Mouse (Mus musculus) forebrain, embryonic 13.5 days (tissue): ENCODE results near the gene Ppp1r32. TPM values are rescaled to one million over a fixed set of nuclear protein-coding genes. Genes with fewer than 3 reads are reported as not detected.

Source experiments
- ATAC-seq: fragments of 200-750 bp; cut with Nextera tagmentation; 2 replicates; pipeline ENCODE4 v1.8.0; 2017
- H3K27ac ChIP-seq: fragments of 300-500 bp; sonication (generic); 2 replicates; pipeline ENCODE4 v1.5.1; 2015; ENCODE audit warnings: inconsistent platforms, mild to moderate bottlenecking, moderate library complexity
- H3K27me3 ChIP-seq: fragments of 300-500 bp; sonication (generic); 2 replicates; pipeline ENCODE4 v1.6.1; 2015; ENCODE audit warnings: mild to moderate bottlenecking, inconsistent platforms
- H3K36me3 ChIP-seq: fragments of 300-500 bp; sonication (generic); 2 replicates; pipeline ENCODE4 v1.6.1; 2015; ENCODE audit warnings: mild to moderate bottlenecking, inconsistent platforms; ENCODE audit not compliant: poor library complexity, severe bottlenecking
- H3K4me1 ChIP-seq: fragments of 300-500 bp; sonication (generic); 2 replicates; pipeline ENCODE4 v1.6.1; 2015; ENCODE audit warnings: inconsistent platforms
- H3K4me2 ChIP-seq: fragments of 300-500 bp; sonication (generic); 2 replicates; pipeline ENCODE4 v1.6.1; 2015; ENCODE audit warnings: inconsistent platforms, mild to moderate bottlenecking, moderate library complexity
- H3K4me3 ChIP-seq: fragments of 300-500 bp; sonication (generic); 2 replicates; pipeline ENCODE4 v1.5.1; 2015; ENCODE audit warnings: mild to moderate bottlenecking, inconsistent platforms
- H3K9ac ChIP-seq: fragments of 300-500 bp; sonication (generic); 2 replicates; pipeline ENCODE4 v1.6.1; 2015; ENCODE audit warnings: mild to moderate bottlenecking, inconsistent platforms
- H3K9me3 ChIP-seq: fragments of 300-500 bp; sonication (generic); replicated peaks from 2 replicates; pipeline ENCODE4 v1.6.1; 2016; ENCODE audit warnings: inconsistent platforms
- WGBS: fragments of 180-500 bp; shearing (Covaris S2); methylation state at CpG from one replicate; pipeline ENCODE4 v1.1.7; 2015; 5-methylcytosine and 5-hydroxymethylcytosine counted together
- polyA plus RNA-seq: library from polyadenylated mRNA; unstranded; fragments of >200 nt; fragmentation: Nextera tagmentation; extraction: Ambion mirVana; gene quantifications from 2 replicates; pipeline ENCODE4 v1.2.1, GENCODE M21; 2015

Ppp1r32 gene
- polyA plus RNA-seq, 1 experiment from 2014 or later: 1.5 TPM

DNA sequence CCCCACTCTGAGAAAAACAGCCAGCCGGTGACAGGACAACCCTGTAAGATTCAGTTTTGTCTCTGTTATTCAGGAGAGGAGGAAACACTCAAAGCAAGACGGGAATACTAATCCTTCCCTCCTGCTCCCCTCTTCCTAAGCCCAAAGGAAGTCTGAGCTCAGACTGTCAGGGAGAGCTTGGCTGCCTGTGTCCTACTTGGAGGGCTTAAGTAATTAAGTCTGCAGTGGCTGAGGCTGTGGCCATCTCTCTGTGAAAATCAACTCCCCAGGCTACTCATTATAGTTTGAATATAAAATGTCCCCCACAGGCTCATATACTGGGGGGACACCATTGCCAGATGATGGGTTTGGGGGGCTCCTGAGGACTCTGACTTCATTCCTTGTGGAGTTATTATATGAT lies 14.2 kb upstream of the Ppp1r32 start:
- Histone ChIP-seq H3K4me1 (no peaks in the 10 kb centered on the region), H3K9ac (no peak overlapping the region), H3K4me3 (no peak overlapping the region), H3K27ac (no peak overlapping the region), H3K27me3 (no peaks in the 10 kb centered on the region), H3K9me3 (no peaks in the 10 kb centered on the region), H3K4me2 (no peak overlapping the region), H3K36me3 (peaks cover 27% of the 10 kb centered on the region)
- no peak for ATAC-seq
- 49% methylated on average over 2 of the region's 2 CpGs for WGBS

DNA sequence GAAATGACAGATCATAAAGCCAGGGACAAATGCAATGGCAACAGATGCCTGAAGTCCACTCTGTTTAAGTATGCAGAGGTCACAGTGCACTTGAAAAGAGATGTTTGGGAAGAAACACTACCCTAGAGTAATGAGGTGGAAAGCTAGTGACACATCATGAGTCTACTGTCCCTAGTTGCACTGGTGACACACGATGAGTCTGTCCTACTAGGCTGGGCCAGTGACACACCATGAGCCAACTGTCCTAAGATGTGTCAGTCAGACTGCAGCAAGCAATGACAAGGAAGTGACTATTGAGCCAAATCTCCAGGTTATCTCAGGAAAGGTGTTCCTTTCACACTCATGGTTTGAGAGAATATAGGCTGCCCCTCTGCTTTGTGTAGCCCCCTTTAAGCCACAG lies 12.9 kb upstream of the Ppp1r32 start:
- no peaks in the 10 kb centered on the region for H3K9me3 ChIP-seq
- no peak overlapping the region for H3K27ac ChIP-seq
- no peak overlapping the region for H3K4me2 ChIP-seq
- WGBS: 91% methylated on average over 1 of the region's 1 CpGs
- no peaks in the 10 kb centered on the region for H3K4me1 ChIP-seq
- no peak for ATAC-seq
- no peak overlapping the region for H3K4me3 ChIP-seq
- no peak overlapping the region for H3K9ac ChIP-seq
- no peaks in the 10 kb centered on the region for H3K27me3 ChIP-seq
- H3K36me3 ChIP-seq: peaks cover 14% of the 10 kb centered on the region

DNA sequence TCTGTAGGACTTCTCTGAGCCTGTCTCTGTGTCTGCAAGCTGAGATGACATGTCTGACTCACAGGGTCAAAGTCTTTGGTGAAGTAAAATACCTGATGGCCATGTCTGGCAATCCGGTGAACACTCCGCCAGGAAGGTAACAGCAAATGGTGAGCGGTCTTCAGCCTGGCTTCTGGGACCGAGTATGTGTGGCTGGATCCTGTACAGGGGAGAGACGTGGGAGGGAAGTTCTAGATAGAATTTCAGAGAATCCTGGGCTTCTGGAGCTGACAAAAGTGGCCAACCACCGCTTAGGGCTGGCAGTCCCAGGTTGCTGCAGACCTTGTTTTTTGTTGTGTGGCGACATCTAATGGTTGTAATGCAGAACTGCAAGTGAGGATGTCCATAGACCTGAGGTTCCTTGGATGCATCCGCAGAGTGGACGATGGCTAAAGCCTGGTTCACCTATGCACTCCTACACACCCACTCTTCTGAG lies 3.6 kb upstream of the Ppp1r32 start:
- Histone ChIP-seq H3K4me1 (peaks cover 9% of the 10 kb centered on the region), H3K9me3 (no peaks in the 10 kb centered on the region), H3K4me3 (no peak overlapping the region), H3K36me3 (no peaks in the 10 kb centered on the region), H3K27me3 (no peaks in the 10 kb centered on the region; the same call in 1 of the 2 replicates), H3K4me2 (no peak overlapping the region), H3K9ac (no peak overlapping the region), H3K27ac (no peak overlapping the region)
- peak; percentile 68 for ATAC-seq
- WGBS: 23% methylated on average over 9 of the region's 9 CpGs

DNA sequence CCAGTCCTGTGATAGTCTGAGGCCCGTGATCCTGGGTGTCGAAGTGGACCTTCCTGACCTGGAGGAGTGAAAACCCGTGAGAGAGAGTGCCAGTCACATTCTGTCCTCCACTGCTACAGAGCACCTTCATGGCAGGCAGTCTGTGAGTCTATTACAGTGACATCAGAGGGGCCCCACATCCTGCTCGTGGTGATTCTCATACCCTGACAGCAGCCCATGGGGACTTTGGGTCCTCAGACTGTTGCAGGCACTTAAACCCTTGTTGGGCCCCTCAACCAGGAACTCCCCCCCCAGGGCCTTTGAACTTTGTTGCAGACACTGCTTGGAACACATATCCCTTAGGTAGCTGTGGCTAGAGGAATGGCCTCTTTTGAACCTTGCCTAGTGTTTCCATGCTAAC lies 3.2 kb downstream of the Ppp1r32 start:
- no peak overlapping the region for H3K9ac ChIP-seq
- no peak overlapping the region for H3K27ac ChIP-seq
- WGBS: 66% methylated on average over 4 of the region's 4 CpGs

DNA sequence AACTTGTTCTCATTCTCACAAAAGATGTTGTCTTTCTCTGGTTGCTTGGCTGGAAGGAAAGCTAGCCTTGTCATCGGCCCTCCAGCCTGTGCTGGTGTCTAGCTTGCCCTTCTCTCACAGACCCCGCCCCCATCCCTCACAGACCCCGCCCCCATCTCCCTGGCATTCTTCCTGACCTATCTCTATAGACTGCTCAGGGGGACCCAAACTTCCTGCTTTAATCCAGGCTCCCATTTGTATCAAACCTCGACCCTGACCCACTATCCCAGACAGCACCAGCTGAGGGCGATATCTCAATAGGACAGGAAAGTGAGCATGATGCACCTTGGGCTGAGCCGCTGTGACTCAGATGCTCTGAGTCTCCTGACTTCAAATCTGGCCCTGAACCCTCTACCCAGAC lies 8.9 kb downstream of the Ppp1r32 start:
- H3K9ac ChIP-seq: no peak overlapping the region
- H3K4me1 ChIP-seq: no peaks in the 10 kb centered on the region
- peak; percentile 19; the same call in 1 of the 2 replicates for ATAC-seq
- H3K4me3 ChIP-seq: no peak overlapping the region
- H3K36me3 ChIP-seq: no peaks in the 10 kb centered on the region
- H3K27me3 ChIP-seq: no peaks in the 10 kb centered on the region
- no peak overlapping the region for H3K27ac ChIP-seq
- H3K9me3 ChIP-seq: no peaks in the 10 kb centered on the region
- no peak overlapping the region for H3K4me2 ChIP-seq
- 9% methylated on average over 6 of the region's 6 CpGs for whole genome bisulfite sequencing

More for the DNA sequence above, 3.2 kb downstream of the Ppp1r32 start:
- Histone ChIP-seq H3K4me2 (no peak overlapping the region), H3K4me1 (peaks cover 9% of the 10 kb centered on the region), H3K36me3 (no peaks in the 10 kb centered on the region), H3K4me3 (no peak overlapping the region), H3K27me3 (no peaks in the 10 kb centered on the region), H3K9me3 (no peaks in the 10 kb centered on the region)
- no peak for ATAC-seq

DNA sequence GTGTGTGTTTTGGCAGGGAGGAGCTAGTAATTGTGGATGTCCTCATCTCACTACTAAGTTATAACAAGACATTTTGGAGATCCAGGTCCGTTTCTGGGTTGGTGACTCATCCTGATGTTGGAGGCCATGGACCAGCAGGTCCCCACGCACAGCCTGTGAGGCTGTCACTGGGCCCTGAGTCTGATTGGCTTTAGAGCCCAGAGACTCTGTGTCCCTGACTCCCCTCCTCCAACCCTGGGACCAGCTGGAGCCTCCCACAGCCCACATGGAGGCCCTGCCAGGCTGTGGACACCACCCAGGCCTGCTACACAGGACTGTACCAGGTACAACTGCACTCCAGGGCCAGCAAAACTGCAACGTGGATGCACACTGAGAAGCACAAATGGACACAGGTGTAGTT lies 9.8 kb downstream of the Ppp1r32 start:
- ATAC-seq: no peak
- no peaks in the 10 kb centered on the region for H3K27me3 ChIP-seq
- H3K4me3 ChIP-seq: no peak overlapping the region
- no peaks in the 10 kb centered on the region for H3K36me3 ChIP-seq
- no peak overlapping the region for H3K27ac ChIP-seq
- H3K9ac ChIP-seq: no peak overlapping the region
- no peaks in the 10 kb centered on the region for H3K9me3 ChIP-seq
- H3K4me1 ChIP-seq: no peaks in the 10 kb centered on the region
- no peak overlapping the region for H3K4me2 ChIP-seq
- 73% methylated on average over 3 of the region's 3 CpGs for WGBS

DNA sequence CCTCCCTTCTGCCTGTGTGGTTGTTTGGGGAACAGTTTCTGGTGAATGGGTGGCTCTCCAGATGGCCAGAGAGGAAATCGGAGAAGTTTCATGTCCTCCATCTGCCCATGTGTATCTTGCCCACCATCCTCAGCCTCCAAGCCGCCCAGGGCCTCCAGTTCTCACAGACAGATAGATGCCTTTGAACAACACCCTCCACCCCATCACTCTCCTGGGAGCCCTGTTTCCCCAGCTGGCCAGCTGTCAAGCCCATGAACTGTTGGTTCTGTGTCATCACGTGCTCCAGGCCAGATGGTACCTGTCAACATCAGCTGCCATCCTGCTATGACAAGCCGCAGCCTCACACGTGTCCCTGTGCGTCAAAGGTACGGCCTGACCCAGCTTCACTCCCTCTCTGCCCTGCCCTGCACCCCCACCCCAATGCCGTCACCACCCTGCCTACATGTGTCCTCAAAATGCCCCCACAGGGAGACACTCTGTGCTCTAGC lies 13.5 kb downstream of the Ppp1r32 start:
- ATAC-seq: no peak
- Histone ChIP-seq H3K27ac (no peak overlapping the region), H3K9me3 (no peaks in the 10 kb centered on the region), H3K4me2 (no peak overlapping the region), H3K4me3 (no peak overlapping the region), H3K4me1 (no peaks in the 10 kb centered on the region), H3K27me3 (0 out of 2 replicates have a peak, but pooled peaks cover 5% of the 10 kb centered on the region), H3K36me3 (no peaks in the 10 kb centered on the region), H3K9ac (no peak overlapping the region)
- 71% methylated on average over 8 of the region's 8 CpGs for WGBS

DNA sequence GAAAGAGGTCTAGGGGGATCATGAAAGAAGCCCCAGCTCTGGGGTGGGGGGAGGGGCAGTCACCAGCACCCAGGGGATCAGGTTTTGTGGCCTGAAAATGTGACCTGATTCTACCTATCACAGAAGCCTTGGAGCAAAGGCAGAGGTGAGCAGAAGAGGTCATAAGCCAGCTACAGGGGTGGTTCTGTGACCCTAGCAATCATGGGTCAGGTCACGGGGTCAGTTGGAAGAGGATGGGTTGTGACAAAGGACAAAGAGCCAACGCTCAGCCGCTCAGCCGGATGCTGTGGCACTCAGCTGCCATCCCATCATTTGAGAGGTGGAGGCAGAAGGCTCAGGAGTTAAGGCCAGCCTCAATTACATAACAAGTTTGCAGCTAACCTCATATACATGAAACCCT lies 18.3 kb downstream of the Ppp1r32 start:
- Histone ChIP-seq H3K9me3 (no peaks in the 10 kb centered on the region), H3K4me2 (no peak overlapping the region), H3K27me3 (peaks cover 43% of the 10 kb centered on the region), H3K36me3 (no peaks in the 10 kb centered on the region), H3K4me1 (0 out of 2 replicates have a peak, but pooled peaks cover 6% of the 10 kb centered on the region), H3K4me3 (no peak overlapping the region), H3K27ac (no peak overlapping the region), H3K9ac (no peak overlapping the region)
- WGBS: 13% methylated on average over 4 of the region's 4 CpGs
- ATAC-seq: no peak

DNA sequence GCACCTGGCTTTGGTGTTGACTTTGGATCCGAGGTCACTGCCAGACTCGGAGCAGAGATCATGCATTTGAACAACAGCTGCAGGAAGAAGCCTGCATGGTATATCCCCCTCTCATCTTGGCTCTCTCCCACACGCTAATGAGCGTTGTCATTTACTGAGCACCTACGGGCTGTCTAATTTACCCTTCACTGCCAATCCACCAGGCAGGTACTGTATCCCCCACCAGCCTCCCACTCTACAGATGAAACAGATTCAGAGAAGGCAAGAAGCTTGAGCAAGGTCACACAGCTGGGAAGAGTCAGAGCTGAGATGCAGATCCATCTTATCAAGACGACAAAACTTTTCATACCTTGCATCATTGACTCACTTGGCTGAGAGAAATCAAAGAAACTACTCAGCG lies 21.1 kb downstream of the Ppp1r32 start:
- H3K4me2 ChIP-seq: no peak overlapping the region
- WGBS: 37% methylated on average over 7 of the region's 7 CpGs
- no peak overlapping the region for H3K9ac ChIP-seq
- H3K27ac ChIP-seq: no peak overlapping the region
- no peak overlapping the region for H3K4me3 ChIP-seq
- no peaks in the 10 kb centered on the region for H3K36me3 ChIP-seq
- no peaks in the 10 kb centered on the region for H3K9me3 ChIP-seq
- peaks cover 71% of the 10 kb centered on the region for H3K27me3 ChIP-seq
- peaks cover 24% of the 10 kb centered on the region for H3K4me1 ChIP-seq
- no peak for ATAC-seq

DNA sequence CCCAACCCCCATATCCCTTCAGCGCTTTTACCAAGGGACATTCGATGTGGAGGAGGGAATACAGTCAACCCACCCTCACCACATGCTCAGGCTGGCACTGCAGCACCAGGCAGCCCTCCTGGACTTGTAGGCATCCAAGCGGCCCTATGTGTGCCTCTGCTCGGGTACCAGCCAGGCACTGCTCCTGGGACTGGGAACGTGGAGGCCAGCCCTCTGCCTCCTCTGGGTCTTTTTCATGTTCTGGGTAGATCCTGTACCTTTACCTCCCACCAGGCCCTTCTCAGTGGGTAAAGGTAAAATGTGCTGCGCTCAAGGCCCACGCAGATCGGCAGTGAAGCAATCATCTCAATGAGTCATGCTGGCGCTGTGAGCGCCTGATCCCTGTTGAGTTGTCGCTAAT lies 22.8 kb downstream of the Ppp1r32 start:
- Histone ChIP-seq H3K36me3 (no peaks in the 10 kb centered on the region), H3K9ac (no peak overlapping the region), H3K4me2 (no peak overlapping the region), H3K27me3 (peaks cover 83% of the 10 kb centered on the region), H3K4me1 (peaks cover 29% of the 10 kb centered on the region), H3K27ac (no peak overlapping the region), H3K4me3 (no peak overlapping the region), H3K9me3 (no peaks in the 10 kb centered on the region)
- no peak for ATAC-seq
- 47% methylated on average over 11 of the region's 11 CpGs for WGBS

DNA sequence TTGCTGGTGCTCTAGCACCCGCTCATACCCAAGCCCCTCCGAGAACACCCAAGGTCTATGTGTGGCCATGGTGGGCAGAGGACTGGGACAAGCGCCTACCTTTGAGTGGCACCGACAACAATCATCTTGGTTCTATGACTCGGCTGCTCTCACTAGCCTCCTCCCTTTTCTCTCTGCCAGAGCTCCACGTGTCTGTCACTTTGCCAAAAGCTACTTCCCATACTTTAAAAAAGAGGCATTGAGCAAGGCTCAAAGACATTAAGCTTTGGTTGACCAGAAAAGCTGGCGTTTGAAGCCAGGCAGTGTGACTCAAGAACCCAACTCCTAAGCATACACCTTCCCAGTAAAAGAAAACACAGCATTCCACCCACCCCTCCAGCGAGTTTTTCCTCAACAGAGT lies 24.6 kb downstream of the Ppp1r32 start:
- no peak overlapping the region for H3K9ac ChIP-seq
- peaks cover 87% of the 10 kb centered on the region for H3K27me3 ChIP-seq
- no peaks in the 10 kb centered on the region for H3K9me3 ChIP-seq
- 13% methylated on average over 8 of the region's 8 CpGs for WGBS
- H3K4me1 ChIP-seq: peaks cover 29% of the 10 kb centered on the region
- 0 out of 2 replicates have a peak, but pooled peaks have one; percentile 14 for ATAC-seq
- no peak overlapping the region for H3K27ac ChIP-seq
- H3K36me3 ChIP-seq: no peaks in the 10 kb centered on the region
- peak overlapping the region; percentile 48; the same call in 1 of the 2 replicates for H3K4me3 ChIP-seq
- H3K4me2 ChIP-seq: peak overlapping the region; percentile 88

DNA sequence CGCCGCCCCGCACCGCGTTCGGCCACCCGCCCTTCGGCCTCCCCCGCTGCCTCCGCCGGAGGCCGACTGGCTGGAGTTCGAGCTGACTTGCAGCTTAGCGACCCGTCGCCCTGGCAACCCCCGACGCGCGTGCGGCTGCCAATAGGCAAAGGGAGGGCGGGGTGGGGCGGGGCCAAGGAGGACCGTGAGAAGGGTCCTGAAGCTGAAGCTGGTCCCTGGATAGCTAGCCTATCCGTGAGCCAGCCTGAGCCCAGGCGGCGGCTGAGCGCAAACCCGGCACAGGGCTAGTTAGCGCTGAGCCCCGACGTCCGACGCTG lies 25.3 kb downstream of the Ppp1r32 start:
- H3K9ac ChIP-seq: peak overlapping the region; percentile 61; the same call in 1 of the 2 replicates
- peak overlapping the region; percentile 88 for H3K4me2 ChIP-seq
- H3K4me1 ChIP-seq: peaks cover 29% of the 10 kb centered on the region
- peak; percentile 95 for ATAC-seq
- no peaks in the 10 kb centered on the region for H3K9me3 ChIP-seq
- H3K36me3 ChIP-seq: no peaks in the 10 kb centered on the region
- under 1% methylated on average over 30 of the region's 34 CpGs for WGBS
- no peak overlapping the region for H3K27ac ChIP-seq
- H3K27me3 ChIP-seq: peaks cover 86% of the 10 kb centered on the region
- H3K4me3 ChIP-seq: peak overlapping the region; percentile 48
